Mouse (Mus musculus): ENCODE measurements around the gene Elmo3.

Gene Elmo3

DNA sequence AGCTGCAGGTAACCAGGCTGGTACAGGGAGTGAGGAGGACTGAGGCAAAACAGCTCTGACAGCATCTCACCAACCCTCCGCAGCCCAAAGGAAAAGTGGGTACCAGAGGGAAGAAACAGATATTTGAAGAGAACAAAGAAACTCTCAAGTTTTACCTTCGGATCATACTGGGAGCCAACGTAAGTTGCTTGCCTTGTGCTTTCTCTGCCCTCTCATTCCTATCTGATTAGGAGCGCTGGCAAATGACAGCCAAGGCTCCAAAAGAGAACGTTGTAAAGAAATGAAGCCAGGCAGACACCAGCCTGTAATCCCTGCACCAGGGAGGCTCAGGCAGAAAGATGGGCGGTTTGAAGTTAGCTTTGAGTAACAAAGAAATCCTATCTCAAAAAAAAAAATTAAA, 21.6 kb downstream of the Elmo3 start:
- no peak for DNase-seq (ENCODE audit: low spot score)

DNA sequence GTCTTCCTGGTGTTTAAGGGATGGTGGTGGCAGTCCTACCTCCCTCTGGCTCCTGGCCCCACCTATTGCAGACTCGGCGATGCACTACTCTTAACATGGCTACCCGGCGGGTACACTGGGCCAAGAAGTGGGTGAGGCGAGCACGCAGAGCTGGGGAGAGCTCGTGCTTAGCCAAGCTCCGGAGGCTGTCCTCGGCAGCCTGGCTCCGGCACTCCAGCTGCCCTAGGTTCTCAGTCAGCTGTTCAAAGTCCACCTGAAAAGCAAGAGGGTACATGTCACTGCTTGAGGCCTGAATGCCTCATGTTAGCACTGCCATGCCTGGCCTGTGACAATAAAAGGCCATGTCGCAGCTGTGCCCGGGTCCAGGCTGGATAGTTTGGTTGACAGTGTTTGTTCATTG, 24.9 kb downstream of the Elmo3 start:
- DNase-seq (ENCODE audit: low spot score), result no peak

DNA sequence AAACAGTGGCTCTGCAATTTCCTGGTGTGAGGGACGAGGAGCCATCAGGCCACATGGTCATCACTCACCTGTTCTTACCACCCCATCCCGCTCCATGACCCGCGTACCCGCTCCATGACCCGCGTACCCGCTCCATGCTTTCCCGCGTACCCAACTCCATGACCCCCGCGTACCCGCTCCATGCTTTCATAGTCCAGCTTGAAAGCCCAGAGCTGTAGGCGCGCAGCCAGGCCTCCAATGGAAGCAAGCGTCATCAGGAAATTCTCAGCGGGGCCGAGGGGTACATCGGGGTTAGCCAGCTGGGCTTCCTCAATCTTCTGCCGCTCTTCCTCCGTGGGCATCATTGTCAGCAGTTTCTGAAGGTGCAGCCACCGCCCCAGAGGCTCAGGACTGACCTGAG, 26.1 kb downstream of the Elmo3 start:
- DNase-seq (ENCODE audit: low spot score), result no peak

DNA sequence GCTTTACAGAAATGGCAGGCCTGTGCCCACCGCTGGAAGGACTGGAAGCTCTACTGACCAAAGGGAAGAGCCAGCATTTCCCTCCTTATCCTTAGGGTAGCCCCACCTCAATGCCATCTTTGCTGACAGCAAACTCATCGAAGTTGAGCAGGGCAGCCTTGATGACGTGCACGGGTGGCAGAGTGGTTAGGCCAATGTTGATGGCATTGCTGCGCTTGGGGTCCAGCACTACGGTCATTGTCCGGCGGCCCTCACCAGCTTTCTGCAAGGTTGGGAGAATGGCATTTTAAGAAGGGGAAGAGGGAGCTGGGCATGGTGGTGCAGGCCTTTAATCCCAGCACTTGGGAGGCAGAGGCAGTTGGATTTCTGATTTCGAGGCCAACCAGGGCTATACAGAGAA, 26.5 kb downstream of the Elmo3 start:
- no peak for DNase-seq (ENCODE audit: low spot score)

- DNase-seq (ENCODE audit: low spot score), result no peak
Measured at GRCm38 (mm10) chr8:105332523-105332922, 27.1 kb downstream of the Elmo3 start.

GRCm38 (mm10) chr8:105336373-105337130, 31.2 kb downstream of the Elmo3 start:
- DNase-seq (ENCODE audit: low spot score), result no peak

DNA sequence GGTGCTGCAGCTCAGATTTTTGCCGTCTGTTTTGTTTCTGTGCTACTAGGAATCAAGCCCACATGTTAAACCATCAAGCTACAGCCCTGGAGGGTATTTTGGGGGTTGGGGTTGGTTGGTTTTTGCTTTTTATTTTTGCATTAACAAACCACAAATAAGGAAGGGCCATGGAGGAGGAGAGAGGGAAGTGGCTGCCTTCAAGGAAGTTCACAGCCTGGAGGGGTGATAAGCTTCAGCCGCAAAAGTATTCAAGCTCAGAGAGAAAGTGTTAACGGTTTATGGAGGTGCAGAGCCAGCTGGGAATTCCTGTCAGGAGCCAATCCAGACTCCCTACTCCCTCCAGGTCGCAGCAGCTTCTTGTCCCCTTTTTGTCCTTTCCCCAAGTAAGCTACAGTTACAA, 33.6 kb downstream of the Elmo3 start:
- no peak for DNase-seq (ENCODE audit: low spot score)

DNA sequence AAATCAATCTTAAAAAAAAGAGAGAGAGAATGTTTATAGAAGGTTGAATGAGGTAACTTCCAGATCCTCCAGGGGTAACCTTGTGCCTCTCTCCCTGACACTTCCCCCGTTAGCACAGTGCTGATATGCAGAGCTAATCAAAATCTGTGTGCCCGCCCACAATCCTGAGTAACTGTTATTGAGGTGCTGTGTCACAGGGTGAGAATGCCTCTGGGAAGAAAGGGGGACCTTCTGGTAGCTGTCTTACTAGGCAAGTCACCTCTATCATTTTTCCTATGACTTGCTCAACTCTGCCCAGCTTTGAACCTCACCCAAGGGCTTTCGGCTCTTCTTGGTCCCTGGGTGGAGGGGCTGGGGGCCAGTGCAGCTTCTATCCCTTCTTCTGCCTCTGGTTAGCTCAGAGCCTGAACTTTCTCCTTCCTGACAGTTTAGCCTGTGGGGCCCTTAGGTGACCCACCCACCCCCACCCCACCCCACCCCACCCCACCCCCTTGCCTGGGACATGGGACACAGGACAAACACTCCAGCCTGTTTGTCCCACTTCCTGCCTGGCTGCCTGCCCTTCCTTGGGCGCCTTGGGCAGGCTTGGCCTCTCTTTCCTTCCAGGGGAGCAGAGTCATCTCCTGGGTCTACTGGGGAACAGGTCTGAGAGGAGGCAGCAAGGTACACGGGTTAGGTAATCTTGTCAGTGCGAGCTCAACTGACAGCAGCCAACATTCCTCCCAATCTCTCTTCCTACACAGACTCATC, 34.7 kb downstream of the Elmo3 start:
- no peak for DNase-seq (ENCODE audit: low spot score)

- no peak for DNase-seq (ENCODE audit: low spot score)
Measured at GRCm38 (mm10) chr8:105341399-105341798, 36.0 kb downstream of the Elmo3 start.

DNA sequence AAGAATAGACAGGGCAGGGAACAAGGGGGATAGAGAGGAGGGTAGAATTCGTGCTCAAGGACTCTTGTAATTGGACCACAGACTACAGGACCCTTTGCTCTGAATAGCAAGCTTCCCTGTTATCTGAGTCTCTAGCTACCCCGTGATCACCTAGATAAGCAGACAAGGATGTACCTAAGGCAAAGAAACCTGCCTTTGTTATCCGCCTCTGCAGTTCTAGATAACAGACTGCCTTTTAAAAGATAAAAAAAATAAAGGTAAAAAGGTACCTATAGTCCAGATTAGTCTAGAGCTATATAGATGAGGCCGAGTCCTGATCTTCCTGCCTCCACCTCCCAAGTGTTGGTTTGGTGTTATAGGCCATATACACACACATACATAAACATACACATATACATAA, 37.4 kb downstream of the Elmo3 start:
- no peak for DNase-seq (ENCODE audit: low spot score)

GRCm38 (mm10) chr8:105343791-105344574, 38.6 kb downstream of the Elmo3 start:
- DNase-seq (ENCODE audit: low spot score), result no peak

DNA sequence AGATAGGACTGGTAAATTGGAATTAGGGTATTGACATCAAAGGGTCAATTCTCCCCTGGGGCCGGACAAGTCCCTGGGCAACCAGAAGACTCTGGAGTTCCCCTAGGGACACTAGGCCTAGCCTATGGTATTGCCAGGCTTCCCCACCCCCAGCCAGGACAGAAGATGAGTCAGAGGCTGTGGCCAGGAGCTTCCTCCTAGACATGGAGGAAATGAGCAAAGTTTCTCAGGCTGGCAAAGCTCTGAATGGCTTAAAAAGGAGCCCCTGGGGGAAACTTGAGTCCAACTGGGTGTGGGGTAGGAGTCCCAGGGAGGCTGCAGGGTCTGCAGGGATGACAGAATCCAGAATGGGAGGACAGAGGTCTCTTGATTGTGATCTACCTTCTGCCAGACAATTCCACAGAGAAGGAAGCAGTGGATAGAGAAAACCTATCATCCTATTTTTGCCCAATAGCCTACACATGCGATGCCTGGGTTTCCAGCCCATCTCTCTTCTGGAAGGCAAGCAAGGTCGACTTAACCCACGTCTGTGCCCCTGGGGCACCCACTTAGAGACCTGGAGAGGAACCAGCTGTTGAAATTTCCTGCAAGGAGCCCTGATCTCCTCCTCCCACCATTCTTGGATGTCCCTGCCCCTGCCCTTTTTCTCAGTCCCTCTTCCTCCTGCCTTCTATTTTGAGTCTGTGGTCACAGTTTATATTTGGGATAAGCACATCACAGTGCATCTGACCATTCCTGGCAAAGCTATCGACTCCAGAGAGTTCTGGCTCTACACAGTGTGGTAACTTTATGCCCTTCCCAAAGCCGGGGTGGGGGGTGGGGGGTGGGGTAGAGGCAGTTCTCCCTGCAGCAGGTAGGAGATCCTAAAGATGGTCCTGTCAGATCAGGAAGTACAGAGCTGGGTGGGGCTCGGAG, 39.9 kb downstream of the Elmo3 start:
- DNase-seq (ENCODE audit: low spot score), result no peak

DNA sequence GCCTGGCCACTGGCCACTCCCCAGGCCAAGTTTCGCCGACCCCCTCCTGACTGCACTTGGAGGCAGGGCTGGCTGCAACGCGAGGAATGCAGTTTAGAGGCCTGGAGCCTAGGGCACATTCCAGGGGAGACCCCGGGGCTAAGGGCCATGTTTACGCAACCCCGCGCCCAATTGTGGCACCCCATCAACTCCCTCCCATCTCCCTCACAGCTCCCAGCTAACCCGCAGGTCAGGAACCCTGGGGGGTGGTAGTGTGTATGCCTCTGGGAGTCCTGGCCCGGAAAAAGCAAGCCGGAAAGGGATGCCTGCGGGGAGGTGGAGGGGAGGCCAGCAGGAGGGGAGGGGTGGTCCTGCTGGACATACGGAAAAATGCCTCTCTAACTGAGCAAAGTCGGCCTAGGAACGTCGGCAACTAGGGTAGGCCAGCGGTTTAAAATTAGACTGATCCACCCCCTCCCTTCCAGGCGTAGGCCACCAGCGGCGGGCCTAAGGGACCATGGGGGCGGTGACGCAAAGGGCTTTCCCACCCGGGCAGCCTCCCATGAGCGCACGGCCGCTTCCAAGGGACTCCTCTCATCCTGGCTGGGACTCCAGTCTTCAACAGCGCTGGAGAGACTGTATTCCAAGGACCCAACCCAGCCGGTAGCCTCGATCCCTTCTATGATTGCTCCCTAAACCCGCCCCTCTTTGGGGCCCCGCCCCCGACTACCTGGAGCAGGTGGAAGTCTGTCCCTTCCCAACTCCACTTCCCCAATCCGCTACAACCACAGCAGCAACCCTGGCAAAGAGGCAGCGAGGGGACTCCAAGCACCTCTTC, 41.4 kb downstream of the Elmo3 start:
- peak; percentile 71 for DNase-seq (ENCODE audit: low spot score)

DNA sequence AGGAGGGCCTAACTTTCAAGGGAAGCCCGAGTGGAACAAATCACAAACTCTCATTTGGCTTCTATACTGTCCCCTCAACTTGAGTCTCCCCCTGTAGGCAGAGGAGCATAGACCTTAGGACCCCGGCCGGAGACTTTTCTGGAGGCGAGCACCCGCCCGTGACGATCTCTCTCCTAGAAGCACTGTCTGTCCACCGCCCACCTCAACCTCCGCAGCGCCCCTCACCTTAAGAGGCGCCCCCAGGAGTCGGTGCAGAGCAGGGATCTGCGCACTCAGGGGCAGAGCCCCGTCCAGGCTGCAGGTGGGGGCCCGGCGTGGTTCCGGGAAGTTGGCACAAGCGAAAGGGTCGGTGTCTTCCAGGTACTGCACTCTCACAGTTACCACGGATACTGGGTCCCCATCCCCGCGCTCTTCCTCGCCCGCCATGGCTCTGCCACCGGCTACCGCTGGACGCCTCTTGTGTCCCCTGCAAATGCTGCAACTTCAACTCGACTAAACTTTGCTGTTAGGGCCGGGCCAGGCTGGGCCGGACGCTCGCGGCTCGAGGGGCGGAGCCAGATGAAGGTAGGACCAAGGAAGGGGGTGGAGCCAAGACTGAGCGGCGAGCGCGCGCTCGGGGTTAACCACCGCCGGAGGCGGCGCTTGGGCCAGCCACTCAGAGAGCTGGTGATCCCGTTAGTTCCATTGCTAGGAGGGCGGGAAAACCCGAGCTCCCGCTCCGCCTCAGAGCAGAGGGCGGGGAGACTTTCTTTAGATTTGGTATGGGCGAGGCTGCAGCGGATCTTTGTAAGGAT, 42.2 kb downstream of the Elmo3 start, which contains the start of gene Fhod1:
Gene Fhod1, minus strand, starts transcription at position 526 of the 794 bp plus-strand sequence.
- peak; percentile 99 for DNase-seq (ENCODE audit: low spot score)

GRCm38 (mm10) chr8:105348450-105349095, 43.2 kb downstream of the Elmo3 start, which contains the start of gene Slc9a5:
Gene Slc9a5 (plus strand): TSS chr8:105348843.
- DNase-seq (ENCODE audit: low spot score), result peak; percentile 89

- DNase-seq (ENCODE audit: low spot score), result peak; percentile 70
Measured at GRCm38 (mm10) chr8:105349096-105349771, 43.8 kb downstream of the Elmo3 start.

DNA sequence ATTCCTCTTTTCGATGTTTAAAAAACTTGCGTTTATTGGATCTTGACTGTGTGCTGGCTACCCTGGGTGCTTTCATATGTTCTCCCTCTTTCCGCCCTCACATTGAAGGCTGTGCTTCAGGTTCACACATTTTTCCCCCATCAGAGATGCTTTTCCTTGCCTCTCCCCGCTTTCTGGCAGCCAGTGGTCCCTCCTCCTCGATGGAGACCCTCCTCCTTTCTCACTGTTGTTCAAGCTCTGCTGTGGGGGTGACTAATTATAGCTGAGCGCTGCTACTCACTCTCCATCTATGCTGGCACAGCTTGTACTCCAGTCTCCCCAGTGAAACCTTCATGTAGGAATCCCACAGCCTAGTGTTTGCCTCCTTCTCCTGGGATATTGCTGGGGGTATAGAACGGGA, 44.8 kb downstream of the Elmo3 start:
- DNase-seq (ENCODE audit: low spot score), result peak; percentile 30

DNA sequence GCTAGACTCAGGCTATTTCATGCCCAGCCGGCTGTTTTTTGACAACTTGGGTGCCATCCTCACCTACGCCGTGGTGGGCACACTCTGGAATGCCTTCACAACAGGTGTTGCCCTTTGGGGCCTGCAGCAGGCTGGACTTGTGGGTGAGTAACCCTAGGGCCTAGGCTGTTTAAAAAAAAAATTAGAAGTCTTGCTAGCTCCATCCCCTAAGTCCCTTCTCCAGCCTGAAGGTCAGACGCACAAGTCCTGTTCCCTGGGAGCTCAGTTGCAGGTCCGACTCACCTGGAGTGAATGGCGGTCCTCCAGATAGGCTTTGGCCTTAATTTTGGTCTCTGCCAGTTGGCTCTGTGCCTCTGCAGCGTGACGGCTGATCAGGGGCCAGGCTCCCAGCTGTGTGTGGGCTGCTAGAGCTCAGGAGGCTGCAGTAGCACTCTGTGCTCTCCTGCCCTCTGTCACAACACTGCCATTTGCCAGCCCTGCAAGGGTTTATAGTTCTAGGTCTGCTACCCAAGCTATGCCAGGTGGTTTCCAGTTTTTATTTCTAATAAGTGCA, 48.3 kb downstream of the Elmo3 start:
- no peak for DNase-seq (ENCODE audit: low spot score)
